Mouse (Mus musculus): ENCODE data around the gene Pced1a. TPM values are rescaled to one million over a fixed set of nuclear protein-coding genes. Genes with fewer than 3 reads are reported as not detected.
"Not testable (repeated sequence)": the region's sequence is repeated elsewhere in the genome, so short reads cannot be mapped to it uniquely, and the experiment has no call there.

Gene Pced1a
- polyA plus RNA-seq, 1 experiment from 2014 or later, result 7.2 TPM

DNA sequence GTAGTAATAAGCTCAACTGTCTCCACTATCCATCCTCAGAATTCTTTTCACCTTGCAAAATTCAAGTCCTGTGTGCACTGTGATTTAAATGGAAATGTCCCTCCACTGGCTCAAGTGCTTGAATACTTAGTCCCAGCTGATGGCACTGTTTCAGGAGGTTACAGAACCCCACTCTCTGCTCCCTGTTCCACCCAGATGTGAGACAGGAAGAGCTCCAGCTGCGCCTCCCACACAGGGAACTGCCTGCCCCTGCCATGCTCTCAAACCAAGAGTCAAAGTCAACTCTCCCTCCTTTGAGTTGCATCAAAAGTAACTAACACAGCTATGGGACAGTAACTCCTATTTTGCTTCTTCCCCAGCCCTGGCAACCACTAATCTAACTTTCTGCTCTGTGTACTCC lies 38.3 kb downstream of the Pced1a start:
- H3K4me3 ChIP-seq (ENCODE audit: low read length), result no peak overlapping the region
- ATAC-seq (replicated peaks; ENCODE audit: extremely low read depth, insufficient read depth, low FRiP score), result no peak
- H3K4me1 ChIP-seq (ENCODE audit: control insufficient read depth, insufficient read depth, low read length), result no peaks in the 10 kb centered on the region
- H3K36me3 ChIP-seq (ENCODE audit: control insufficient read depth, insufficient read depth), result no peaks in the 10 kb centered on the region
- WGBS, result 61% methylated on average over 1 of the region's 1 CpGs
- H3K27ac ChIP-seq (ENCODE audit: low read length), result no peak overlapping the region
- no peak overlapping the region for H3K4me2 ChIP-seq (ENCODE audit: low read depth, low read length)
- peaks cover 2% of the 10 kb centered on the region; the same call in 1 of the 2 replicates for H3K27me3 ChIP-seq (ENCODE audit: control insufficient read depth, insufficient read depth, low read length)
- no peaks in the 10 kb centered on the region for H3K9me3 ChIP-seq (replicated peaks; ENCODE audit: control insufficient read depth, low read length)
- no peak overlapping the region for H3K9ac ChIP-seq (ENCODE audit: low read length)

DNA sequence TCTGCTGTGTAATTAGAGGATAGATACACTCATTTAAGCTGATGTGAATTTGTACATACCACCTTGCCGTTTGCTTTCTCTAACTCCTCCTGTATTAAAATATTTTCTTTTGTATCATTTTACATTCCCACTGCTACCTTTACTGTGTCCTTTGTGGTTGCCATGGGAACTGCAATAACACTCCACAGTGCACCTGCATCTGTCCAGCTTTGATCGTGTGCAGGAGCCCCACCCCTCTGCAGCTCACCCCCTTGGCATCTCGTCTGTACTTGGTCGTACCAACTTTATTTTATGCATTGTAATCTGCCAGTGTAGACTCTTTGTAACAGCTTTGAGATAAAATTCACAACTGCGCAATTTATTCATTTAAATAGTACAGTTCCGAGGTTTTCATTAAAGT lies 40.6 kb downstream of the Pced1a start:
- Histone ChIP-seq H3K4me1 (ENCODE audit: control insufficient read depth, insufficient read depth, low read length) (no peaks in the 10 kb centered on the region), H3K9ac (ENCODE audit: low read length) (no peak overlapping the region), H3K27ac (ENCODE audit: low read length) (no peak overlapping the region), H3K27me3 (ENCODE audit: control insufficient read depth, insufficient read depth, low read length) (peaks cover 2% of the 10 kb centered on the region; the same call in 1 of the 2 replicates), H3K4me3 (ENCODE audit: low read length) (no peak overlapping the region), H3K9me3 (replicated peaks; ENCODE audit: control insufficient read depth, low read length) (no peaks in the 10 kb centered on the region), H3K36me3 (ENCODE audit: control insufficient read depth, insufficient read depth) (no peaks in the 10 kb centered on the region), H3K4me2 (ENCODE audit: low read depth, low read length) (no peak overlapping the region)
- ATAC-seq (replicated peaks; ENCODE audit: extremely low read depth, insufficient read depth, low FRiP score), result no peak
- WGBS, result 70% methylated on average over 6 of the region's 6 CpGs

DNA sequence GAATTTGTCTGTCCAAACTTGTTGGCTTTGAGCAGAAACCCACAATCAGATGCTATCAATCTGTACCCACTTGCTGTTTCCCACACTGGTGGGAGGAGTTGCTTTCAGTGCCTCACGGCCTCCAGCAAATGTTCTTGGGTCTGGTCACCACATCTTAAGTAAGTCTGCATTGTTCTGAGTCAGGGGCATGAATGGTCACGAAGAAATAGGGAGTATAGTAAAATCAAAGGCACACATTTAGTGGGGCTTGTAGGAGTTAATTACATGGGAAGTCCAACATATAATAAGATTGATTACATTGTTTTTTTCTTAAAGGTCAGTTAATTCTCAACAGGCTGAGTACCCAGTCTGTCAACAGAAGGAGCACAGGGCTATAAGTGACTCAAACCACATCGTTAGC lies 41.3 kb downstream of the Pced1a start:
- Histone ChIP-seq H3K36me3 (ENCODE audit: control insufficient read depth, insufficient read depth) (no peaks in the 10 kb centered on the region), H3K9ac (ENCODE audit: low read length) (no peak overlapping the region), H3K4me2 (ENCODE audit: low read depth, low read length) (no peak overlapping the region), H3K27me3 (ENCODE audit: control insufficient read depth, insufficient read depth, low read length) (peaks cover 2% of the 10 kb centered on the region; the same call in 1 of the 2 replicates), H3K4me1 (ENCODE audit: control insufficient read depth, insufficient read depth, low read length) (no peaks in the 10 kb centered on the region), H3K9me3 (replicated peaks; ENCODE audit: control insufficient read depth, low read length) (no peaks in the 10 kb centered on the region), H3K27ac (ENCODE audit: low read length) (no peak overlapping the region), H3K4me3 (ENCODE audit: low read length) (no peak overlapping the region)
- ATAC-seq (replicated peaks; ENCODE audit: extremely low read depth, insufficient read depth, low FRiP score), result no peak
- 56% methylated on average over 3 of the region's 3 CpGs for WGBS

DNA sequence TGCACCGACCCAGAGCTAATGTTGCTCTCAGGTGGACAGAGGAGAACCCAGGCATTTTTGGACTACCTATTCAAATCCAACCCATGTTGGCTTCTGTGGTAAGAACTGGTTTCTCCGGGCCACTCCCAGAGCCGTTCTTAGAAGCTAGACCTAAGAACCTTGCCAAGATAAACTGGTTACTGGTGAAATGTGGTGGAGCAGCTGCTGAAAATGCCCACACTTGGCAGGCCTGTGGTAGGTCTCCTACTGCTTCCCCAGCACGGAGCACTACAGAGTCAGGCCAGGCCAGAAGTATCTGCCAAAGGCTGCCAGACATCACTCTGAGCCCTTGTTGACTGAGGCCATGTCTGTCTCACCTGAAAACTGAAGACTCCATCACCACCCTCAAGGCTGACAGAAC lies 49.5 kb downstream of the Pced1a start:
- WGBS, result 66% methylated on average over 4 of the region's 4 CpGs
- Histone ChIP-seq H3K27me3 (ENCODE audit: control insufficient read depth, insufficient read depth, low read length) (no peaks in the 10 kb centered on the region; the same call in 1 of the 2 replicates), H3K4me2 (ENCODE audit: low read depth, low read length) (no peak overlapping the region), H3K9me3 (replicated peaks; ENCODE audit: control insufficient read depth, low read length) (no peaks in the 10 kb centered on the region), H3K4me1 (ENCODE audit: control insufficient read depth, insufficient read depth, low read length) (no peaks in the 10 kb centered on the region), H3K4me3 (ENCODE audit: low read length) (no peak overlapping the region), H3K27ac (ENCODE audit: low read length) (no peak overlapping the region), H3K9ac (ENCODE audit: low read length) (no peak overlapping the region), H3K36me3 (ENCODE audit: control insufficient read depth, insufficient read depth) (no peaks in the 10 kb centered on the region)
- no peak for ATAC-seq (replicated peaks; ENCODE audit: extremely low read depth, insufficient read depth, low FRiP score)

DNA sequence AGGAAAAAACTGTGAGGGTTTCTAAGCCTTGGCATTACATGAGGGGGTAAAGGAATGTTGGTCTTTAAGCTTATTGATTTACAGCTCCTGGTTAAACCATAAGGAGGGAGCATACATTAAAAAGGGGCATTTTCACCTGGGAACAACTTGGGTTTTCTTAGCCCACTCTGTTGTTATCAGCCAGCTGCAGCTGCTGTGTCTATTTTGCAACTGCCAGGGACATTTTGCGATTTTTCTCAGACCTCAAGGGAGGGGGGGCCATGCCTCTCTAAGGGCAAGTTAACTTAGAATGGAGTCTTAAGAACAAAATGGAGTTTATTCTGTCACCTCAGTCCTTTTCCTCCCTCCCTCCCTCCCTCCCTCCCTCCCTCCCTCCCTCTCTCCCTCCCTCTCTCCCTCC lies 51.5 kb downstream of the Pced1a start:
- not testable (repeated sequence) for H3K4me2 ChIP-seq (ENCODE audit: low read depth, low read length); H3K4me3 ChIP-seq (ENCODE audit: low read length); H3K9me3 ChIP-seq (replicated peaks; ENCODE audit: control insufficient read depth, low read length); ATAC-seq (replicated peaks; ENCODE audit: extremely low read depth, insufficient read depth, low FRiP score); H3K36me3 ChIP-seq (ENCODE audit: control insufficient read depth, insufficient read depth); H3K27ac ChIP-seq (ENCODE audit: low read length); H3K27me3 ChIP-seq (ENCODE audit: control insufficient read depth, insufficient read depth, low read length); H3K9ac ChIP-seq (ENCODE audit: low read length); H3K4me1 ChIP-seq (ENCODE audit: control insufficient read depth, insufficient read depth, low read length)
- 13% methylated on average over 1 of the region's 1 CpGs for WGBS

DNA sequence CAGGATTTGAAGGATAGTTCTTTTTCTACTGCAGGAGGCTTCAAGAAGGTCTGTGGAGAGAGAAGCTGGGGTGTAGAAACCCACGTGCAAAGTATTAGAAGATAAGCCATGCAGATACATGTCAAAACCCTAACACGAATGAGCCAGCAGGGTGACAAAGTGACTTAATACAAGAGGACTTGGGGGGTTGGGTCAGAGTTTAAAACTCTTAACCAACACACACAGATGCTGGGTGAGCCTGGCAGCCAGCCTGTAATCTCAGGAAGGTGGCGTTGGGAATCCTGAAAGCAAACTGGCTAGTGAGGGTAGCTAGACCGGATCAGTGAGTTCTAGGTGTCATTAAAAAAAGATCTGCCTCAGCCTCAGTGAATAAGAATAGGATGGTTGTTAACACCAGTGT lies 57.1 kb downstream of the Pced1a start:
- H3K9me3 ChIP-seq (replicated peaks; ENCODE audit: control insufficient read depth, low read length), result no peaks in the 10 kb centered on the region
- 0 out of 2 replicates have a peak, but pooled peaks cover 4% of the 10 kb centered on the region for H3K4me1 ChIP-seq (ENCODE audit: control insufficient read depth, insufficient read depth, low read length)
- H3K27me3 ChIP-seq (ENCODE audit: control insufficient read depth, insufficient read depth, low read length), result peaks cover 17% of the 10 kb centered on the region
- WGBS, result 45% methylated on average over 4 of the region's 4 CpGs
- H3K4me3 ChIP-seq (ENCODE audit: low read length), result no peak overlapping the region
- H3K4me2 ChIP-seq (ENCODE audit: low read depth, low read length), result no peak overlapping the region
- H3K27ac ChIP-seq (ENCODE audit: low read length), result no peak overlapping the region
- H3K9ac ChIP-seq (ENCODE audit: low read length), result no peak overlapping the region
- ATAC-seq (replicated peaks; ENCODE audit: extremely low read depth, insufficient read depth, low FRiP score), result no peak
- no peaks in the 10 kb centered on the region for H3K36me3 ChIP-seq (ENCODE audit: control insufficient read depth, insufficient read depth)

Other genes with a start within 250 kb of the Pced1a start
- gene Snrpb, start 245.3 kb downstream of the Pced1a start, polyA plus RNA-seq (2015; fragmentation: Nextera tagmentation; extraction: Ambion mirVana), result 444 and 445 TPM in 2 replicates
- not detected in 2 replicates for gene Tmc2, start 229.5 kb downstream of the Pced1a start, polyA plus RNA-seq (2015; fragmentation: Nextera tagmentation; extraction: Ambion mirVana)
- gene Nop56, start 150.3 kb downstream of the Pced1a start, polyA plus RNA-seq (2015; fragmentation: Nextera tagmentation; extraction: Ambion mirVana), result 138 and 159 TPM in 2 replicates
- gene Idh3b, start 140.2 kb downstream of the Pced1a start, polyA plus RNA-seq (2015; fragmentation: Nextera tagmentation; extraction: Ambion mirVana), result 346 and 357 TPM in 2 replicates
- gene Ebf4, start 129.5 kb downstream of the Pced1a start, polyA plus RNA-seq (2015; fragmentation: Nextera tagmentation; extraction: Ambion mirVana), result 0.30 and 0.43 TPM in 2 replicates
- gene Cpxm1, start 27.1 kb downstream of the Pced1a start, polyA plus RNA-seq (2015; fragmentation: Nextera tagmentation; extraction: Ambion mirVana), result 27.2 and 29.4 TPM in 2 replicates
- gene Gm28372, start 19.5 kb downstream of the Pced1a start, polyA plus RNA-seq (2015; fragmentation: Nextera tagmentation; extraction: Ambion mirVana), result not detected in 2 replicates
- gene 1700020A23Rik, start 19.4 kb downstream of the Pced1a start, polyA plus RNA-seq (2015; fragmentation: Nextera tagmentation; extraction: Ambion mirVana), result not detected in 2 replicates
- gene Tmem239, start 18.2 kb downstream of the Pced1a start, polyA plus RNA-seq (2015; fragmentation: Nextera tagmentation; extraction: Ambion mirVana), result 0.11 TPM in 1 of 2 replicates, not detected in the other
- 57.1 and 60.9 TPM in 2 replicates for gene Vps16, start 362 bp downstream of the Pced1a start, polyA plus RNA-seq (2015; fragmentation: Nextera tagmentation; extraction: Ambion mirVana)
- 70.5 and 71.8 TPM in 2 replicates for gene Ptpra, start 25.6 kb upstream of the Pced1a start, polyA plus RNA-seq (2015; fragmentation: Nextera tagmentation; extraction: Ambion mirVana)
- 71.6 and 78.7 TPM in 2 replicates for gene Mrps26, start 139.0 kb upstream of the Pced1a start, polyA plus RNA-seq (2015; fragmentation: Nextera tagmentation; extraction: Ambion mirVana)
- gene Oxt, start 151.5 kb upstream of the Pced1a start, polyA plus RNA-seq (2015; fragmentation: Nextera tagmentation; extraction: Ambion mirVana), result not detected in 2 replicates
- gene Avp, start 157.9 kb upstream of the Pced1a start, polyA plus RNA-seq (2015; fragmentation: Nextera tagmentation; extraction: Ambion mirVana), result 0.37 TPM in 1 of 2 replicates, not detected in the other
- 13.3 and 13.9 TPM in 2 replicates for gene Fastkd5, start 205.3 kb upstream of the Pced1a start, polyA plus RNA-seq (2015; fragmentation: Nextera tagmentation; extraction: Ambion mirVana)
- gene Ubox5, start 205.3 kb upstream of the Pced1a start, polyA plus RNA-seq (2015; fragmentation: Nextera tagmentation; extraction: Ambion mirVana), result 6.5 and 8.2 TPM in 2 replicates
- 2.0 and 2.4 TPM in 2 replicates for gene Lzts3, start 218.1 kb upstream of the Pced1a start, polyA plus RNA-seq (2015; fragmentation: Nextera tagmentation; extraction: Ambion mirVana)
- gene Ddrgk1, start 240.0 kb upstream of the Pced1a start, polyA plus RNA-seq (2015; fragmentation: Nextera tagmentation; extraction: Ambion mirVana), result 47.1 and 47.3 TPM in 2 replicates
- 70.1 and 79.3 TPM in 2 replicates for gene Itpa, start 242.9 kb upstream of the Pced1a start, polyA plus RNA-seq (2015; fragmentation: Nextera tagmentation; extraction: Ambion mirVana)

Measured in heart, embryonic 16.5 days (tissue).